Mouse (Mus musculus): ENCODE measurements around the gene Trim75. TPM values are rescaled to one million over a fixed set of nuclear protein-coding genes. Genes with fewer than 3 reads are reported as not detected.

Trim75 gene
- total RNA-seq (2021), result not detected
- not detected in 2 replicates for polyA plus RNA-seq (2012; rRNA removed)
- long read RNA-seq, result 0 reads

DNA sequence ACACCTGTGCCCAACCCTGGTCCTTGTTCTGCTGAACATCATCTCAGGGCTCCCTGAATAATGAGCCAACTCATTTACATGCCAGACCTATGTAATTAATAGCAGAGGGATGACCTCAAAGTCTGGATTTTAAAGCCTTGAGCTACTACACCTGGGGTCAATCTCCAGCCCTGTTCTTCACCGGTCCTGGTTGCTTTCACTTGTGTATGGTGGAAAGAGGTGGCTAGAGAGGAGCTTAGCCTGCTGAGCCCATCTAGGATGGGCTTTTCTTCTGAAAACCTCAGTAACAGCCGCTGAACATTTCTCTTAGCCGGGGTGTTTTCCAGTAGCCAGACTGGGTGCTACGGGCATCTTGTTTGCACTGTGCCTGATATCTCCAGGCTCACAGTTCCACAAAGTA, at the start of gene Trim75:
Trim75 (minus strand) TSS at position 101 of the 400 bp plus-strand sequence.
- no peak for TF ChIP-seq CTCF (IDR thresholded peaks at IDR 0.05)
- no peak for TF ChIP-seq EP300 (IDR thresholded peaks at IDR 0.05; ENCODE audit: insufficient read depth, low read depth, low read length)
- TF ChIP-seq POLR2A (IDR thresholded peaks at IDR 0.05; ENCODE audit: insufficient read depth, low read depth, low read length), result no peak
- no peak for DNase-seq

GRCm38 (mm10) chr8:65037117-65037533, 49.5 kb upstream of the Trim75 start, which contains the start of gene Apela:
Apela (minus strand) TSS chr8:65037336.
- no peak for DNase-seq
- intact Hi-C loops (cut with DNase I), result no loop called here
- H3K79me2 ChIP-seq (replicated peaks; ENCODE audit: control insufficient read depth, insufficient read depth, low read length), result no peaks in the 10 kb centered on the region
- no peak within 1 kb of the TSS for H3K9ac ChIP-seq (ENCODE audit: low read depth, low read length)
- no peak within 1 kb of the TSS for H3K4me3 ChIP-seq
- whole genome bisulfite sequencing, result 2% methylated on average over 8 of the region's 8 CpGs
- 0 out of 2 replicates have a peak, but pooled peaks cover 2% of the 10 kb centered on the region for H3K27me3 ChIP-seq (ENCODE audit: control insufficient read depth, insufficient read depth, low read length)
- TF ChIP-seq POLR2A (IDR thresholded peaks at IDR 0.05; ENCODE audit: insufficient read depth, low read depth, low read length), result no peak
- no peak for TF ChIP-seq CTCF (IDR thresholded peaks at IDR 0.05)
- TF ChIP-seq EP300 (IDR thresholded peaks at IDR 0.05; ENCODE audit: insufficient read depth, low read depth, low read length), result no peak
- H3K27ac ChIP-seq, result no peak within 1 kb of the TSS
- H3K36me3 ChIP-seq (ENCODE audit: control insufficient read depth, insufficient read depth, low read length), result no peaks in the 10 kb centered on the region
- H3K4me1 ChIP-seq (ENCODE audit: control insufficient read depth, insufficient read depth, low read length), result peaks cover 2% of the 10 kb centered on the region

More for the DNA sequence above, at the start of gene Trim75:
- Histone ChIP-seq H3K27me3 (ENCODE audit: control insufficient read depth, insufficient read depth, low read length) (no peaks in the 10 kb centered on the region), H3K4me3 (no peak within 1 kb of the TSS), H3K36me3 (ENCODE audit: control insufficient read depth, insufficient read depth, low read length) (no peaks in the 10 kb centered on the region), H3K9ac (ENCODE audit: low read depth, low read length) (no peak within 1 kb of the TSS), H3K27ac (no peak within 1 kb of the TSS), H3K4me1 (ENCODE audit: control insufficient read depth, insufficient read depth, low read length) (no peaks in the 10 kb centered on the region), H3K79me2 (replicated peaks; ENCODE audit: control insufficient read depth, insufficient read depth, low read length) (no peaks in the 10 kb centered on the region)
- WGBS, result 83% methylated on average over 4 of the region's 4 CpGs
- intact Hi-C loops (cut with DNase I), result no loop called here

DNA sequence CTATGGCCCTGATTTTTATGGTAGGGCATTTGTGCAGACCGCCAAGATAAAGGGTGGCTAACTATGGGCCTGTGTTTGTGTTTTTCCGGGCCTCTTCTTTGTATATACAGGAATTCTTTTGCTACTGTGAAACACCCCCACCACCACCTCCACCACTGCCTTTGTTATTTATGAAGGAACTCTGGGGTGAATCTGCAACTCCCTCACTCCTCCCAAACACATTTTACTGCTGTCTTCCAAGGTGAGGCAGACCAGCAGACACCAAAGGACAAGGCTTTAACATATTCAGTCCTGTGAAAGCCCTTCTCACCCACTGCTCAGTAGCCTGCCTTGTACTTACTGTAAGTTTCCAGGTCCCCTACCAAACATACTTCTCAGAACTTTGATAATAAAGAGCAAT, 46.5 kb upstream of the Trim75 start:
- 67% methylated on average over 2 of the region's 2 CpGs for WGBS

DNA sequence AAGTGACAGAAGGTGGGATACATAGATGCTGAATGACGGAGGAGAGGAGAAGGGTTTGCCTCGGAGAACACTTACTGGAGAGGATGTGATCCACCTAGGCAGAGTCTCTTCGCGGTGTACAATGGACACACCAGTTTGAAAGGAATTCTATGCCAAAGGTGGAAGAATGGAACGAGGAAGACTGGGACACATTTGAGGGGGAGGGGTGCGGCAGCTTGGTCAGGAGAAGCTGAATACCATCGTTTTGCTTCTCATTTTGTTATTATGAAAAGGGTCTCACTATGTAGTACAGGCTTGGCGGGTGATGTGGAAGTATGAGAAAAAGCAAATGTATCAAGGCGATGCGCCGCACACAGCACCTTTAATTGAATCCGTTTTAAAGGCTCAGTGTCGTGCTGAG, 45.4 kb upstream of the Trim75 start:
- intact Hi-C loops (cut with DNase I), result no loop called here
- Histone ChIP-seq H3K4me1 (ENCODE audit: control insufficient read depth, insufficient read depth, low read length) (peaks cover 2% of the 10 kb centered on the region), H3K79me2 (replicated peaks; ENCODE audit: control insufficient read depth, insufficient read depth, low read length) (no peaks in the 10 kb centered on the region), H3K36me3 (ENCODE audit: control insufficient read depth, insufficient read depth, low read length) (no peaks in the 10 kb centered on the region), H3K4me3 (no peak overlapping the region), H3K9ac (ENCODE audit: low read depth, low read length) (no peak overlapping the region), H3K27ac (no peak overlapping the region), H3K27me3 (ENCODE audit: control insufficient read depth, insufficient read depth, low read length) (0 out of 2 replicates have a peak, but pooled peaks cover 2% of the 10 kb centered on the region)
- WGBS, result 84% methylated on average over 13 of the region's 13 CpGs
- DNase-seq, result no peak
- no peak for TF ChIP-seq POLR2A (IDR thresholded peaks at IDR 0.05; ENCODE audit: insufficient read depth, low read depth, low read length)
- TF ChIP-seq CTCF (IDR thresholded peaks at IDR 0.05), result no peak
- TF ChIP-seq EP300 (IDR thresholded peaks at IDR 0.05; ENCODE audit: insufficient read depth, low read depth, low read length), result no peak

More for the DNA sequence above, 46.5 kb upstream of the Trim75 start:
- no peaks in the 10 kb centered on the region for H3K36me3 ChIP-seq (ENCODE audit: control insufficient read depth, insufficient read depth, low read length)
- peaks cover 2% of the 10 kb centered on the region for H3K4me1 ChIP-seq (ENCODE audit: control insufficient read depth, insufficient read depth, low read length)
- H3K9ac ChIP-seq (ENCODE audit: low read depth, low read length), result no peak overlapping the region
- no peaks in the 10 kb centered on the region for H3K79me2 ChIP-seq (replicated peaks; ENCODE audit: control insufficient read depth, insufficient read depth, low read length)
- no peak for DNase-seq
- intact Hi-C loops (cut with DNase I), result no loop called here
- 0 out of 2 replicates have a peak, but pooled peaks cover 2% of the 10 kb centered on the region for H3K27me3 ChIP-seq (ENCODE audit: control insufficient read depth, insufficient read depth, low read length)
- H3K4me3 ChIP-seq, result no peak overlapping the region
- no peak overlapping the region for H3K27ac ChIP-seq
- TF ChIP-seq EP300 (IDR thresholded peaks at IDR 0.05; ENCODE audit: insufficient read depth, low read depth, low read length), result no peak
- TF ChIP-seq POLR2A (IDR thresholded peaks at IDR 0.05; ENCODE audit: insufficient read depth, low read depth, low read length), result no peak
- no peak for TF ChIP-seq CTCF (IDR thresholded peaks at IDR 0.05)

DNA sequence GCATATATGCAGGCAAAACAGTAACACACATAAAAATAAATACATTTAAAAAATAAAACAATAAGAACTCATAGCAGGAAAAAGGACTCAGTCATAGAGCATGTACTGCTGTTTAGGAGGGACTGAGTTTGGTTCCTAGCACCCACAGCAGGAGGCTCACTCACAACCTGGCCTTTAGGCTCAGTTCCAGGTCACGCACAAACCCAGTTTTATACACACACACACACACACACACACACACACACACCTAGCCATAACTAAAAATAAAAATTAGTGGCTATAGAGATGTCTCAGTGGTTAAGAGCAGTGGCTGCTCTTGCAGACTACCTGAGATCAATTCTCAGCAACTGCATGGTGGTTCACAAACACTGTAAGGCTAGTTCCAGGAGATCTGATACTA, 44.5 kb upstream of the Trim75 start:
- no peak for DNase-seq
- no peak overlapping the region for H3K4me3 ChIP-seq
- H3K27ac ChIP-seq, result no peak overlapping the region
- H3K4me1 ChIP-seq (ENCODE audit: control insufficient read depth, insufficient read depth, low read length), result no peaks in the 10 kb centered on the region; the same call in 1 of the 2 replicates
- H3K9ac ChIP-seq (ENCODE audit: low read depth, low read length), result no peak overlapping the region
- WGBS, result 100% methylated on average over 1 of the region's 1 CpGs
- intact Hi-C loops (cut with DNase I), result no loop called here
- H3K36me3 ChIP-seq (ENCODE audit: control insufficient read depth, insufficient read depth, low read length), result no peaks in the 10 kb centered on the region
- TF ChIP-seq EP300 (IDR thresholded peaks at IDR 0.05; ENCODE audit: insufficient read depth, low read depth, low read length) (no peak), POLR2A (IDR thresholded peaks at IDR 0.05; ENCODE audit: insufficient read depth, low read depth, low read length) (no peak), CTCF (IDR thresholded peaks at IDR 0.05) (no peak)
- H3K79me2 ChIP-seq (replicated peaks; ENCODE audit: control insufficient read depth, insufficient read depth, low read length), result no peaks in the 10 kb centered on the region
- H3K27me3 ChIP-seq (ENCODE audit: control insufficient read depth, insufficient read depth, low read length), result 0 out of 2 replicates have a peak, but pooled peaks cover 2% of the 10 kb centered on the region

DNA sequence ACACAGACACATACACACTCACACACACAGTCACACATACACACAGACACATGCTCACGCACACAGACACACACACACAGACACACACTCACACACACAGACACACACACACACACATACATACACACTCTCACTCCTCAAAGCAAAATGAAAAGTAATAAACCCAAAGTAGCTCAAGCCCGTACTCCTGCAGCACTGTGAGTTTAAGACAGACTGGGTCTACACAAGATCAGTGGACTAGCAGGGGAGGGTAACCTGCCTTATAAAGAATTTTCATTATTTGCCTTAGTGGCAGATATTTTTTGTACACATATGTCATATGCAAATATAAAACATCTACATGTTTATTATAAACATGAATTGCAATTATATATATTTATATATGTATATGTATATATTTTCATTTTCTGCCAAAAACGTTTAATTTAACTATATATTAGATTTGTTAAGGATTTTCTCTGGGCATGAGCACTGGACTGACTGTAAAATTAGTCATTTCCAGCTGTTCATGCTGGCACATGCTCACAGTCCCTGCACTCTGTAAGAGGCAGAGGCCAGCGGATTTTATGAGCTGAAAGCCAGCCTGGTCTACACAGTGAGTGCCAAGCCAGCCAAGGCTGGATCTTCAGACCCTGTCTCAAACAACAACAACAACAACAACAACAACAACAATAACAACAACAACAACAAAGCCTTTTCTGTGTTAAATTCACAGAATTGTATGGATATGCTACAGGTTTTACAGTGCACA, 43.3 kb upstream of the Trim75 start:
- Histone ChIP-seq H3K27ac (no peak overlapping the region), H3K4me1 (ENCODE audit: control insufficient read depth, insufficient read depth, low read length) (no peaks in the 10 kb centered on the region; the same call in 1 of the 2 replicates), H3K27me3 (ENCODE audit: control insufficient read depth, insufficient read depth, low read length) (0 out of 2 replicates have a peak, but pooled peaks cover 2% of the 10 kb centered on the region), H3K79me2 (replicated peaks; ENCODE audit: control insufficient read depth, insufficient read depth, low read length) (no peaks in the 10 kb centered on the region), H3K36me3 (ENCODE audit: control insufficient read depth, insufficient read depth, low read length) (no peaks in the 10 kb centered on the region), H3K9ac (ENCODE audit: low read depth, low read length) (no peak overlapping the region), H3K4me3 (no peak overlapping the region)
- DNase-seq, result no peak
- 70% methylated on average over 4 of the region's 4 CpGs for WGBS
- intact Hi-C loops (cut with DNase I), result no loop called here
- TF ChIP-seq EP300 (IDR thresholded peaks at IDR 0.05; ENCODE audit: insufficient read depth, low read depth, low read length), result no peak
- no peak for TF ChIP-seq POLR2A (IDR thresholded peaks at IDR 0.05; ENCODE audit: insufficient read depth, low read depth, low read length)
- TF ChIP-seq CTCF (IDR thresholded peaks at IDR 0.05), result no peak
